Mouse (Mus musculus) neural tube, embryonic 15.5 days (tissue): ENCODE measurements at regions not wholly inside any gene's neighbourhood (a gene's known extent, or its start where the extent isn't known, plus 50 kb on each side); places are given as distances from the start of the nearest gene placed in this dataset.

Source experiments
- ATAC-seq: fragments of 200-750 bp; cut with Nextera tagmentation; 2 replicates; pipeline ENCODE4 v1.8.0; 2017; ENCODE audit warnings: mild to moderate bottlenecking, moderate TSS enrichment, moderate library complexity; ENCODE audit not compliant: low FRiP score
- H3K27ac ChIP-seq: fragments of 300-500 bp; sonication (generic); replicated peaks from 2 replicates; pipeline ENCODE4 v1.5.1; 2015; ENCODE audit warnings: mild to moderate bottlenecking, inconsistent platforms
- H3K27me3 ChIP-seq: fragments of 300-500 bp; sonication (generic); replicated peaks from 2 replicates; pipeline ENCODE4 v1.6.1; 2015; ENCODE audit warnings: inconsistent platforms
- H3K36me3 ChIP-seq: fragments of 300-500 bp; sonication (generic); 2 replicates; pipeline ENCODE4 v1.6.1; 2015; ENCODE audit warnings: inconsistent platforms
- H3K4me1 ChIP-seq: fragments of 300-500 bp; sonication (generic); 2 replicates; pipeline ENCODE4 v1.6.1; 2015; ENCODE audit warnings: inconsistent platforms
- H3K4me2 ChIP-seq: fragments of 300-500 bp; sonication (generic); 2 replicates; pipeline ENCODE4 v1.6.1; 2015; ENCODE audit warnings: inconsistent platforms, mild to moderate bottlenecking, moderate library complexity
- H3K4me3 ChIP-seq: fragments of 300-500 bp; sonication (generic); replicated peaks from 2 replicates; pipeline ENCODE4 v1.5.1; 2015; ENCODE audit warnings: mild to moderate bottlenecking, inconsistent platforms
- H3K9ac ChIP-seq: fragments of 300-500 bp; sonication (generic); replicated peaks from 2 replicates; pipeline ENCODE4 v1.6.1; 2015; ENCODE audit warnings: mild to moderate bottlenecking, inconsistent platforms
- H3K9me3 ChIP-seq: fragments of 300-500 bp; sonication (generic); replicated peaks from 2 replicates; pipeline ENCODE4 v1.6.1; 2016; ENCODE audit warnings: inconsistent platforms
- WGBS: fragments of 180-500 bp; shearing (Covaris S2); methylation state at CpG from one replicate; pipeline ENCODE4 v1.1.7; 2015; ENCODE audit warnings: mixed read lengths; 5-methylcytosine and 5-hydroxymethylcytosine counted together

DNA sequence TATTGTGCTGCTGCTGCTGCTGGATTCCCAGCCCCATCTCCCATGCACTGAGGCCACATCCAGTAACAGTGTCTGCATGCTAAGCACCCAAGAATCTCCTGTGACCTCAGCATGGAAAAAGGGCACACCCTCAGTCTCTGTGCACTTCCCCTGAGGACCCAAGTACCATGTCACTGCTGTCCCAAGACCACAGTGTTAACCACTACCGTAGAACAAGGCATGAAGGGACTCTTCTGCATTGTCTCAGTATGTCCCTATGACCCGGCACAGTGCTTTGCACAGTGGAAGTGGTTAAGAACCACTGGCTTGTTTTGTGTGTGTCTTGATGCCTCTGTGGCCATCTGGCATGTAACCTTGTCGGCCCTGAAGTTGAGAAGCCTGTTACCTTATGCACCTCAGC lies 220.6 kb upstream of the Six2 start:
- Histone ChIP-seq H3K36me3 (no peaks in the 10 kb centered on the region), H3K27me3 (no peaks in the 10 kb centered on the region), H3K9ac (no peak overlapping the region), H3K4me1 (peaks cover 4% of the 10 kb centered on the region; the same call in 1 of the 2 replicates), H3K4me3 (no peak overlapping the region), H3K4me2 (no peak overlapping the region), H3K27ac (no peak overlapping the region), H3K9me3 (no peaks in the 10 kb centered on the region)
- no peak for ATAC-seq
- 91% methylated on average over 3 of the region's 3 CpGs for WGBS

DNA sequence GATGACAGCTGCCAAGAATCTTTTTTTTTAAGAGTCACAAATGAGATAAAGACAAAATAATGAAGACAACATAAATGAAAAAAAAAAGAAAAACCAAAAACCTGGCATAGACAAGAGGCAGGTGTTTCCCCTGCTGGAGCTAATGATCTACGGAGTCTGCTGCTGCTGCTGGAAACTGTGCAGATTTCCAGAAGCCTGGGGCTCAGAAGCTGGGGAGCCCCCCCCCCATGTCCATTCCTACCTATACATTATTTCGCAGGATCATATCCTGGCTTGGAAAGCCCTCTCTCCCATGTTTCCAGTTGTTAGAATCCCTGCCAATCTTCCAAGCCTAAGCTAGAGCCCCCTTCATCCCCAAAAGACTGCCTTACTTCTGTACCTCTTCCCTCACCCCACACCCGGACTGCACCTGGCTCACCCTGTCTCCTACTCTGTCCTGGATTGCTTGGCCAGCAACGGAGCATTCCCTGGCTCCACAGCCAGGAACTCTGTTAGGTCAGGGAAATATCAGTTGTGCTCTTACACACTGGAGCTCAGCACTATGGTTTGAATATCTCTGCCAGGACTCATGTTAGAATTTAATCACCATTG lies 218.6 kb upstream of the Six2 start:
- no peak for ATAC-seq
- no peaks in the 10 kb centered on the region for H3K36me3 ChIP-seq
- no peak overlapping the region for H3K4me2 ChIP-seq
- no peak overlapping the region for H3K27ac ChIP-seq
- 79% methylated on average over 4 of the region's 4 CpGs for WGBS
- peaks cover 4% of the 10 kb centered on the region; the same call in 1 of the 2 replicates for H3K4me1 ChIP-seq
- H3K4me3 ChIP-seq = no peak overlapping the region
- no peak overlapping the region for H3K9ac ChIP-seq
- H3K27me3 ChIP-seq = no peaks in the 10 kb centered on the region
- H3K9me3 ChIP-seq = no peaks in the 10 kb centered on the region

DNA sequence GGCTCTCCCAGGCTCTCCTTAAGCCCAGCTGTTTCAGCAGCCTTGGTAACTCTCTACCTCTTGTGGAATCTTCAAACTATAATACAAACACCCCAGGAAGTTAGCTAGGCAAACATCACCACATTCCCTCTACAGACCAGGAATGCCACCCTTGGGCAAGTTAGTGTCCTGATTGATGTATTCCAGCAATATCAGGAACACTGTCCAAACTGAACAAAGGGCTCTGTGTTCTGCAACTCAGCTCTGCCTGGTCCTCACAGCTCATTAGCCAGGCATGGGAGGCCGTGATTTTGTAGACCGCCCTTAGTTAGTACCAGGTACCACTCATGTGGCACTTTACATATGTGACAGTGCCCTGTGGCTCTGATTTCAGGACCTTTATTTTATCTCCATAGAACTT lies 214.5 kb upstream of the Six2 start:
- Histone ChIP-seq H3K9me3 (no peaks in the 10 kb centered on the region), H3K4me3 (no peak overlapping the region)

DNA sequence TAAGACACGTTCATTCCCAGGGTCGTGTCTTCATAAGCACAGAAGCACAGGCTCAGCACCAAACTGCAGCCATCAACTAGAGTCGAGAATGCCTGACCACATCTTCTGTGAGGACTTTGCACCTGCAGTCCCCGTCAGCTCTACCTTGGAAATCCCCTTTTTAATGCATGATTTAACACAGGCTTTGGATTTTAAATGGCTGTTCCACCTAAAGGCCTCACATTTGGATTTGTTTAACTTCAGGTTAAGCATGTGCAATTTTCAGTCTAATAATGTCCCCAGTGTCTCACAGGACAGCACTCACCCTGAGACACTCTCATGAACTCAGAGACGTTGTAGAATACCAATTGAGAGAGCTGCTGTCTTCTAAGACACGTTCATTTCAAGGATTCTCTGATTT lies 211.0 kb upstream of the Six2 start:
- no peak overlapping the region for H3K9ac ChIP-seq
- H3K4me2 ChIP-seq = no peak overlapping the region
- H3K4me1 ChIP-seq = peaks cover 4% of the 10 kb centered on the region; the same call in 1 of the 2 replicates
- no peak overlapping the region for H3K4me3 ChIP-seq
- no peak for ATAC-seq
- H3K27ac ChIP-seq = no peak overlapping the region
- H3K9me3 ChIP-seq = no peaks in the 10 kb centered on the region
- H3K36me3 ChIP-seq = no peaks in the 10 kb centered on the region
- H3K27me3 ChIP-seq = no peaks in the 10 kb centered on the region
- WGBS = 73% methylated on average over 6 of the region's 6 CpGs

More for the DNA sequence above, 214.5 kb upstream of the Six2 start:
- H3K27ac ChIP-seq = no peak overlapping the region
- H3K4me1 ChIP-seq = peaks cover 4% of the 10 kb centered on the region; the same call in 1 of the 2 replicates
- 72% methylated on average over 2 of the region's 2 CpGs for WGBS
- ATAC-seq = no peak
- H3K27me3 ChIP-seq = no peaks in the 10 kb centered on the region
- H3K4me2 ChIP-seq = no peak overlapping the region
- no peaks in the 10 kb centered on the region for H3K36me3 ChIP-seq
- H3K9ac ChIP-seq = no peak overlapping the region

DNA sequence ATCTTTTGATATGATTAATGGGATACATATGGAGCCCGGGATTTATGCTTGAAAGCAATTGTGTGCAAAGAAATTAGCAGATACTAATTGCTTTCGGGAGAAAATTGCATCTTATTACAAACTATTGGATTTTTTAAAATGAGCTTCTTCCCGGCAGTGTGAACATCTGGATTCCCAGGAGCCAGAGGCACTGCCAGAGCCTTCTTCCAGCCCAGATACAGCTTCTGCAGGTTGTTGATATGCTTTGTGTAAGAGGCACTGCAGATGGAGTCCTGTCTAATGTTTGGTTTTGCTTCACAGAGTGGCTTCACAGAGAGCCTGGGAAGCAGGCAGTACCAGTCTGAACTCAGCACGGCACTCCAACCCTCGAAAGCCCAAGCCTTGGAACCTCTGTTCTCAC lies 207.9 kb upstream of the Six2 start:
- H3K27ac ChIP-seq = peak overlapping the region; percentile 51; the same call in 1 of the 2 replicates
- ATAC-seq = no peak

DNA sequence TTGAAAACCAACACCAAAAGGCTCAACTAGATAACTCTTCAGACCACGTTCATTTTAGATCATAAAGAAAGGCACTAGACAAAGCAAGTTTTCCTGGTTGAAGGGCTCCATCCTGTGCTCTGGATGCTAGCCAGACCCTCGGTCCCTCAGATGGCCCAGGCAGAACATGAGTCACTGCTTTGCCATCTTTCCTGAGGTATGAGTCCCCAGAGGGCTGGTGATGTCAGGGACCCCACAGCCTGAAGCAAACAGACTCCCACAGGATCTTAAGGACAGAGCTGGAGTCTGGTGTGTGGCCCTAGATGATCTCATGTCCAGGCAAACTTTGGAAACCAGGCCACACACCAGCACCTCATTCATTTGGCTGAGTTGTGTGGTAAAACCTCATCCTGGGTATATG lies 203.2 kb upstream of the Six2 start:
- H3K36me3 ChIP-seq = no peaks in the 10 kb centered on the region
- peaks cover 5% of the 10 kb centered on the region for H3K4me1 ChIP-seq
- whole genome bisulfite sequencing = 71% methylated on average over 2 of the region's 2 CpGs
- no peak overlapping the region for H3K4me2 ChIP-seq
- no peaks in the 10 kb centered on the region for H3K27me3 ChIP-seq
- no peak overlapping the region for H3K4me3 ChIP-seq
- H3K9ac ChIP-seq = no peak overlapping the region
- H3K9me3 ChIP-seq = no peaks in the 10 kb centered on the region
- no peak overlapping the region for H3K27ac ChIP-seq
- no peak for ATAC-seq

More for the DNA sequence above, 207.9 kb upstream of the Six2 start:
- Histone ChIP-seq H3K9me3 (no peaks in the 10 kb centered on the region), H3K27me3 (no peaks in the 10 kb centered on the region), H3K4me1 (peaks cover 4% of the 10 kb centered on the region; the same call in 1 of the 2 replicates), H3K4me3 (no peak overlapping the region), H3K36me3 (no peaks in the 10 kb centered on the region), H3K9ac (no peak overlapping the region), H3K4me2 (no peak overlapping the region)
- 59% methylated on average over 5 of the region's 5 CpGs for WGBS

DNA sequence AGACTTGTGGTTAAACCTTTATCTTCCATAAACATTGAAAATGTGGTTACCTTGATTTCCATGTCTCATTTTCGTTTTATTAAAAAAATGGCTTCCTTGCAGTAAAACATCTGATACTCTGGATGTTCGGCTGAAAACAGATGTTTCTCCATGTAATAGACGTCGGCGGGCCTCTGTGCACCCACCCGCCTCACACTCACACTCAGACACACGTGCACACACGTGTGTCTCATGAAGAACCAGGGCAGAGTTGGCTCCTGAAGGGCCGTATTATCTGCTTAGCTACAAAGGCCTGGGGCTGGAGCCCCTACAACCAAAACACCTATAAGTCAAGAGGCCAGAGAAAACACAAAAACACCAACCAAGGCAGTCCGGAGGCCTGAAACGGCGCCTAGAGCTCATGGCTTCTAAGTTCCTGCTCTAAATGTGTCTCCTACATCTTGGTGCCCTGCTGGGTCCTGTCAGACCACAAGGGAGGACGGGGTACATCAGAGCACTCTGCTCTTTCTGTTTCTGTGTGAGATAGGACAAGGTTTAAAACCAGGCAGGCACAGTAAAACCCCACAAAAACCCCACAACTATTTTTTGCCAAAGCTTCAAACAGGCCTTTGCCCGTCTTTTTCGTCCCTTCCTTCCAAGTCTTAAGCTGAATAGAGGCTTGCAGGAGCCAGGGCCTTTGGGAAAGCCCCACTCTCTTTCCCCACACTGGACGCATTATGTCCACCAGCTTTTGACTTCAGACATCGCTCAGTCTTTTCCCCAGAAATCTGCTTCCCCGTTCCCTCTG lies 201.9 kb upstream of the Six2 start:
- Histone ChIP-seq H3K36me3 (no peaks in the 10 kb centered on the region), H3K4me3 (no peak overlapping the region), H3K27me3 (no peaks in the 10 kb centered on the region), H3K9ac (no peak overlapping the region), H3K27ac (no peak overlapping the region), H3K4me2 (no peak overlapping the region), H3K9me3 (no peaks in the 10 kb centered on the region), H3K4me1 (peaks cover 6% of the 10 kb centered on the region; the same call in 1 of the 2 replicates)
- 94% methylated on average over 18 of the region's 18 CpGs for WGBS
- no peak for ATAC-seq

DNA sequence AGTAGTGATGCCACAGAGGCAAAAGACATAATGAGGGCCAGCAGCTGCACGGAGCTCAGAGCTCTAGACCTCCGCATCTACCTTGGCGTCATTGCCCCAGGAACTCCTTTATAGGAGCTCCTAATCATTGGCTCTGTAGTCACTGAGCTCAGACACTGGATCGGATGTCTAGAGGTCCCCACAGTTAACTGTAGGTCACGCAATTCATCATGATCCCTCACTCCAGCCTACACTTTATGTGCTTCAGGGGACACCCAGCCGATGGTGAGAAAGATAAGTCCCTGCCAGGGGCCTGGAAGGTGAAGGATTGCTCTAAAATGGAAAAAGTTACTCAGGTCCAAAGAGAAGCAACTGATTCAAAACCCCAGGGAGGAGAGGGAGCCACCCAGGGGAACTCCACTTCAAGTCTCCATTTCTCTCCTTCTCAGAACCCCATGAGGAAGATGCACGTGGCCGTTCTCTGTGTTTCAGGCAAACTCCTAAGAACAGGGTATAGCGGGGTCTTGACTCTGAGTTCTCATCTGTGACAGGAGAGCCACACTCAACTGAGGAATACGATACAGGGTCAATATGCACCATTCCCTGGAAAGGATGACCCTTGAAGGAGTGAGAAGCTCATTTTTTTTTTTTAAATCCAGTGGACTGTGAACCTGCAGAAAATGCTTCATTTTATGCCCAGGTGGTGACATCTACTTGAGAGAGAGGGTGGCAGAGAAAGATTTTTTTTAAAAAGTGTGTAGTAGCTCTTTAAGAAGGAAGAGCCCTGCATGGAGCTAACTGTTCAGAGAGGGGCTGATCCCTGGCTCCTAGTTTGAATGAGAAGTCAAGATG lies 200.7 kb upstream of the Six2 start:
- ATAC-seq = no peak
- H3K4me1 ChIP-seq = peaks cover 6% of the 10 kb centered on the region; the same call in 1 of the 2 replicates
- H3K27me3 ChIP-seq = no peaks in the 10 kb centered on the region
- H3K4me2 ChIP-seq = no peak overlapping the region
- no peak overlapping the region for H3K9ac ChIP-seq
- WGBS = 90% methylated on average over 10 of the region's 10 CpGs
- H3K36me3 ChIP-seq = no peaks in the 10 kb centered on the region
- H3K9me3 ChIP-seq = no peaks in the 10 kb centered on the region
- no peak overlapping the region for H3K27ac ChIP-seq
- H3K4me3 ChIP-seq = no peak overlapping the region

DNA sequence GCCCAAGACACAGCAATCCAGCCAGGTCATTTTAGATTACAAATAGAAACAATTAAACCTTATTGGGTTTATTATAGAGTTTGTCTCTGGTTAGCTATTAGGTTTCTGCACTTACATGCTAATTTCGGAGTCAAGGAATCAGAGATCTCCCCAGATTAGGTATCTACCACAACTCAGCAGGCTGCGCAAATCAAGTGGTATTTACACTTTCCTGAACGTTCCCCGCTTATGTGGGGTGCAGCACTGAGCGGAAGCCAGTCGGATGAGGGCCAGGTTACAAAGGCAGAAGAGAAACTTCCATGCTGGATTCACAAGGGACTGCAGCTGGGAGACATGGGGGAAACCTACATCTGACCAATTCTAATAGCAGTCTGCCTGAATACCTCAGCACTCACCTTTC lies 198.6 kb upstream of the Six2 start:
- no peaks in the 10 kb centered on the region for H3K27me3 ChIP-seq
- no peak overlapping the region for H3K4me3 ChIP-seq
- no peaks in the 10 kb centered on the region for H3K36me3 ChIP-seq
- H3K9ac ChIP-seq = no peak overlapping the region
- WGBS = 72% methylated on average over 6 of the region's 6 CpGs
- no peak overlapping the region for H3K27ac ChIP-seq
- peaks cover 12% of the 10 kb centered on the region for H3K4me1 ChIP-seq
- no peaks in the 10 kb centered on the region for H3K9me3 ChIP-seq
- no peak overlapping the region for H3K4me2 ChIP-seq
- no peak for ATAC-seq

DNA sequence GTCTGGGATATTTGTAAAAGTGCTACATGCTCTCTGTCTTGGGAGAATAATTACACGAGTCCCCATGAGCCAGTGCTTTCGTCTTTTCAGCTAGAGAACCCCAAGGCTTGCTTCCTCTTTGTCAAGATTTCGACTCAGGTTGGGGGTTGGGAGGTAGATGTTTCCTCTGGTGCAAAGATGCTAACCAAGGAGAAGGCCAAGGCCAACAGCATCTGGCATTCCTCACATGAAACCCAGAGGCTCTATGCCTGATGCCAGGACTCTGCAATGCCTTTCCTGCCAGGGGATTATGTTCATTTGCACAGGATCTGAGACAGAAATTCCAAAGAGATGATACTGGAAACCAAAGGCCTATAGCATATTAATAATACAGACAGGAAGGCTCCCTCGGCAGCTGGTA lies 198.2 kb upstream of the Six2 start:
- peaks cover 12% of the 10 kb centered on the region for H3K4me1 ChIP-seq
- H3K36me3 ChIP-seq = no peaks in the 10 kb centered on the region
- no peak overlapping the region for H3K27ac ChIP-seq
- 61% methylated on average over 4 of the region's 4 CpGs for WGBS
- no peak overlapping the region for H3K4me3 ChIP-seq
- ATAC-seq = no peak
- no peak overlapping the region for H3K4me2 ChIP-seq
- no peak overlapping the region for H3K9ac ChIP-seq
- no peaks in the 10 kb centered on the region for H3K27me3 ChIP-seq
- no peaks in the 10 kb centered on the region for H3K9me3 ChIP-seq

DNA sequence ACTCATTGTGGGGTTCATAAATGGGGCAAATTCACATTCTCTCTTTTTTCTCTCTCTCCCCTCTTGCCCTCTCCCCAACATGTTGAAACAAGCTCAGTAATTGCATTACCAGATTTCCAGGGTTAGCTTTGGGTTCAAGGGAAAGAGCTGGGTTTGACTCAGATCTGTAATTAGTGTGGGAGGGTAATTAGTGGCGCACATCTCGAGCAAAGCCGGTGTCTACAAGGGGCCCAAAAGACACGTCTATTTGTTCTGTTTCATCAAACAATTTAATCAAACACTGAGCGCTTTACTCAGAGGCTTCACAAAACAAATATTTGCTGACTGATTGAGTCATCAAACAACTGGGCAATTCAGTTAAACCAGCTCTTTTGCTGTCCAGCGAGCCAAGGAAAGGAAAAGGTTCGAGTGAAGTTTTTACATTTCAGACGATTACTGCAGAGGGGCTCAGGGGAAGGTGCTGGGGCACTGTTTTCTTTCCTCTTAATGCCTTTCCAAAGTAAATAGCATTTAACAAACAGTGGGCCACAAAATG lies 193.6 kb upstream of the Six2 start:
- Histone ChIP-seq H3K27me3 (no peaks in the 10 kb centered on the region; the same call in 1 of the 2 replicates), H3K4me2 (no peak overlapping the region), H3K9ac (no peak overlapping the region), H3K4me3 (no peak overlapping the region), H3K9me3 (no peaks in the 10 kb centered on the region), H3K36me3 (no peaks in the 10 kb centered on the region), H3K27ac (0 out of 2 replicates have a peak overlapping the region, but pooled peaks have one; percentile 5), H3K4me1 (peaks cover 15% of the 10 kb centered on the region)
- ATAC-seq = no peak
- WGBS = 42% methylated on average over 8 of the region's 8 CpGs
